Mouse (Mus musculus): ENCODE data around the gene Gm44805.

- TF ChIP-seq CTCF (IDR thresholded peaks at IDR 0.05) (no peak), EP300 (IDR thresholded peaks at IDR 0.05) (no peak)
Observed at GRCm38 (mm10) chr7:19688611-19689010, 7.4 kb upstream of the Gm44805 start.
